Mouse (Mus musculus): ENCODE data around the gene Gm20388. TPM values are rescaled to one million over a fixed set of nuclear protein-coding genes. Genes with fewer than 3 reads are reported as not detected.

Gene Gm20388
- polyA plus RNA-seq, 1 experiment: 23.9 TPM

- TF ChIP-seq CTCF (IDR thresholded peaks at IDR 0.05; ENCODE audit: extremely low read depth, insufficient read depth, low read length): no peak
- TF ChIP-seq POLR2A (IDR thresholded peaks at IDR 0.05; ENCODE audit: extremely low read depth, insufficient read depth, low read length): no peak
- Histone ChIP-seq H3K4me1 (ENCODE audit: control insufficient read depth, insufficient read depth, low read length) (no peaks in the 10 kb centered on the region), H3K27ac (ENCODE audit: insufficient read depth, low read length) (no peak overlapping the region), H3K4me3 (ENCODE audit: insufficient read depth, low read length) (no peak overlapping the region)
Measured at GRCm38 (mm10) chr8:121843184-121843733, 1932.6 kb downstream of the Gm20388 start.

GRCm38 (mm10) chr8:121844765-121845164, 1934.1 kb downstream of the Gm20388 start:
- TF ChIP-seq CTCF (IDR thresholded peaks at IDR 0.05; ENCODE audit: extremely low read depth, insufficient read depth, low read length) (no peak), POLR2A (IDR thresholded peaks at IDR 0.05; ENCODE audit: extremely low read depth, insufficient read depth, low read length) (no peak)
- Histone ChIP-seq H3K27ac (ENCODE audit: insufficient read depth, low read length) (no peak overlapping the region), H3K4me1 (ENCODE audit: control insufficient read depth, insufficient read depth, low read length) (no peaks in the 10 kb centered on the region), H3K4me3 (ENCODE audit: insufficient read depth, low read length) (no peak overlapping the region)

DNA sequence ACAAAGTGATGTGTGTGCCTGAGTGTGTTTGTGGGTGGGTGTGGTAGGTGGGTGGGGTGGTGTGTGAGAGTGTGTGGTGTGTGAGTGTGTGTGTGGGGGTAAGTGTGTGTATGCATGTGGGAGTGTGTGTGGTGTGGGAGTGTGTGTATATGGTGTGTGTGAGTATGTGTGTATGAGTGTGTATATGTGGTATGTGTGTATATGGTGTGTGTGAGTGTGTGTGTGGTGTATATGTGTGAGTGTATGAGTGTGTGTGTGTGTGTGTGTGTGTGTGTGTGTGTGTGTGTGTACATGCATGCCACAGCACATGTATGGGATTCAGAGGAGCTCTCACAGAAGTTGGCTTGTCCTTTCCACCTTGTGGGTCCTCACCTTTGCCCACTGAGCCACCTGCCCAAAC, 1936.2 kb downstream of the Gm20388 start:
- Histone ChIP-seq H3K4me1 (ENCODE audit: control insufficient read depth, insufficient read depth, low read length) (no peaks in the 10 kb centered on the region), H3K4me3 (ENCODE audit: insufficient read depth, low read length) (no peak overlapping the region)
- TF ChIP-seq CTCF (IDR thresholded peaks at IDR 0.05; ENCODE audit: extremely low read depth, insufficient read depth, low read length) (no peak), POLR2A (IDR thresholded peaks at IDR 0.05; ENCODE audit: extremely low read depth, insufficient read depth, low read length) (no peak)

GRCm38 (mm10) chr8:121847261-121847822, 1936.7 kb downstream of the Gm20388 start:
- H3K27ac ChIP-seq (ENCODE audit: insufficient read depth, low read length): no peak overlapping the region
- TF ChIP-seq CTCF (IDR thresholded peaks at IDR 0.05; ENCODE audit: extremely low read depth, insufficient read depth, low read length) (no peak), POLR2A (IDR thresholded peaks at IDR 0.05; ENCODE audit: extremely low read depth, insufficient read depth, low read length) (no peak)
- no peaks in the 10 kb centered on the region for H3K4me1 ChIP-seq (ENCODE audit: control insufficient read depth, insufficient read depth, low read length)
- H3K4me3 ChIP-seq (ENCODE audit: insufficient read depth, low read length): no peak overlapping the region

More for the DNA sequence above, 1936.2 kb downstream of the Gm20388 start:
- H3K27ac ChIP-seq (ENCODE audit: insufficient read depth, low read length): no peak overlapping the region

DNA sequence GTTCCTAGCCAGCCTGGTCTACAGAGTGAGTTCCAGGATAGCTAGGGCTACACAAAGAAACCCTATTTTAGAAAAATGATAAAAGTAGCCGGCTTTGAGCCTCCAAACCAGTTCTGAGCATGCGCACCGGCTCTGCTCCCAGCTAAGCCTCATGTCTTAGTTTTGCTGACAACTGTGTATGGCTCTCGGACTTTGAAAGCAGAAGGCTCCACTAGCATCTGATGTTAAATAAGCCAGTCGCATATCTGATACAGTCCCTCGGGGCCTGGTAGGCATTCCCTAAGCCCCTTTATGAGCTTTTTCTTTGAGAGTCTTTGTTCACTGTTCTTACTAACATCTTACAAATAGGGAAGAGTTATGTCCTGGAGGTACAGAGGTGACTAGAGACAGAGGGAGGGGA, 1937.3 kb downstream of the Gm20388 start:
- Histone ChIP-seq H3K27ac (ENCODE audit: insufficient read depth, low read length) (no peak overlapping the region), H3K4me3 (ENCODE audit: insufficient read depth, low read length) (no peak overlapping the region), H3K4me1 (ENCODE audit: control insufficient read depth, insufficient read depth, low read length) (no peaks in the 10 kb centered on the region)
- no peak for TF ChIP-seq POLR2A (IDR thresholded peaks at IDR 0.05; ENCODE audit: extremely low read depth, insufficient read depth, low read length)
- TF ChIP-seq CTCF (IDR thresholded peaks at IDR 0.05; ENCODE audit: extremely low read depth, insufficient read depth, low read length): no peak

DNA sequence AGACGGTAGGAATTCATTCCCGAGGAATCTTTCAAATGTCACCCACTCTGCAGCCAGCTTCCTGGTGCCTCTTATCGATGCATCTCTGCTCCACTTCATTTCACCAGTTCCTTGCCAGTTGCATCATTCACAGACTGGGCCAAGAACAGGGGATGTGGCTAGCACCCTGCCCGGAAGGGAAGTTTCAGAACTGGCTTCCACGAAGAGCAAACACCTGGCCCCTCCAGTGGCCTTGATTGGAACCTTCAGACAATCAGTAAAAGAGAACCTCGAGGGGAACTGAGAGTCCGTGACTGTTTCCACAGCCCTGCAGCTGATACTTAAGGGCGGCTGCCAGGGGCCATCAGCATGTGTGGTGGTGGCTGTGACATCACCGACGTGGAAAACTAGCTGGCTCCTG, 1937.9 kb downstream of the Gm20388 start:
- Histone ChIP-seq H3K4me3 (ENCODE audit: insufficient read depth, low read length) (no peak overlapping the region), H3K4me1 (ENCODE audit: control insufficient read depth, insufficient read depth, low read length) (no peaks in the 10 kb centered on the region), H3K27ac (ENCODE audit: insufficient read depth, low read length) (no peak overlapping the region)
- TF ChIP-seq POLR2A (IDR thresholded peaks at IDR 0.05; ENCODE audit: extremely low read depth, insufficient read depth, low read length) (no peak), CTCF (IDR thresholded peaks at IDR 0.05; ENCODE audit: extremely low read depth, insufficient read depth, low read length) (no peak)

DNA sequence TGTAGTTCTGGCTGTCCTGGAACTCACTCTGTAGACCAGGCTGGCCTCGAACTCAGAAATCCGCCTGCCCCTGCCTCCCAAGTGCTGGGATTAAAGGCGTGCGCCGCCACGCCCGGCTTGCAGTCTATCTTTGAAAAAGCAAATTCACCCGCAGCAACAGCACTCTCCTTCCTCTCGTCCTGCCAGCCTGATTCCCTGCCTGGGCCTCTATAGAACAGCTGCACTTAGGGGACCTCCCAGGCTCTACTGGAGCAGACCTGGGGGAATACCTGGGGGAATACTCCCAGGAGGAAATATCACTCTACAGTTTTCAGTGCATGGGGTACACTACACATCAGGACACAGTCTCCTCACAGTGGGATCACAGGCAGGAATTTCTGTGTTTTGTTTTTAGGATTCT, 1938.7 kb downstream of the Gm20388 start:
- Histone ChIP-seq H3K27ac (ENCODE audit: insufficient read depth, low read length) (no peak overlapping the region), H3K4me3 (ENCODE audit: insufficient read depth, low read length) (no peak overlapping the region), H3K4me1 (ENCODE audit: control insufficient read depth, insufficient read depth, low read length) (no peaks in the 10 kb centered on the region)
- TF ChIP-seq POLR2A (IDR thresholded peaks at IDR 0.05; ENCODE audit: extremely low read depth, insufficient read depth, low read length): no peak
- no peak for TF ChIP-seq CTCF (IDR thresholded peaks at IDR 0.05; ENCODE audit: extremely low read depth, insufficient read depth, low read length)

DNA sequence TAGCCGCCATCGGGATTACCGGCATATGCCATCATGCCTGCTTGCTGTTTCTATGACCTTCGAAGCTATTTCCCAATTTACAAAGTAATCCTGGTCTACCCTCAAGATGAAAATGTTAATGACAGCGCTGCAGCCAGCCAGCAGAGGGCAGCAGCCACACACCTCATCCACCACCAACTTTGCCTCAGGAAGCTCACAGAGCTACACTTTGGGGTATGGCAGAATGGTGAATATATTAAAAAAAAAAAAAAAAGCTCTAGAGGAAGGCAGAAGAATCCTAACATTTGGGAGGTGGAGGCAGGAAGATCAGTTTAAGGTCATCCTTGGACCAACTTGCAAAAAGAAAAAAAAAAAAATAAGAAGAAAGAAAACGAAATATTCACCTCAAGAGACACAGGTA, 1939.4 kb downstream of the Gm20388 start:
- Histone ChIP-seq H3K4me3 (ENCODE audit: insufficient read depth, low read length) (no peak overlapping the region), H3K27ac (ENCODE audit: insufficient read depth, low read length) (no peak overlapping the region), H3K4me1 (ENCODE audit: control insufficient read depth, insufficient read depth, low read length) (no peaks in the 10 kb centered on the region)
- TF ChIP-seq CTCF (IDR thresholded peaks at IDR 0.05; ENCODE audit: extremely low read depth, insufficient read depth, low read length) (peak; percentile 93), POLR2A (IDR thresholded peaks at IDR 0.05; ENCODE audit: extremely low read depth, insufficient read depth, low read length) (no peak)

DNA sequence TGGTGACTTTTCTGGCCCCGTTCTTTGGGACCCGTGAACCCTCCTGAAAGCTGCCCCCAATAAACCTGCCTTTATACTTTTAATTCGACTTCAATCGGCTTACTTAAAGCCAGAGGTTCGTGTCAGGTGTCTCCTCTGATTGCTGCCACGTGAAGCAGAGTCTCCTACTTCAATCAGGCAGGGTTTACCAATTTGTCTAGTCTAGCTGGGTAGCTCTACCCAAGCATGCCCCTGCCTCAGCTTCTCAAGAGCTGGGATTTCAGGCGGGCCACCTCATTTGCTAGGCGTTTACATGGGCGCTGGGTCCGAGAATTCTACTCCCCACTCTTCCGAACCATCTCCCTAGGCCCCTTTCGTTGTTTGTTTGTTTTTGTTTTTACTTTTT, 1939.8 kb downstream of the Gm20388 start:
- TF ChIP-seq CTCF (IDR thresholded peaks at IDR 0.05; ENCODE audit: extremely low read depth, insufficient read depth, low read length): no peak
- TF ChIP-seq POLR2A (IDR thresholded peaks at IDR 0.05; ENCODE audit: extremely low read depth, insufficient read depth, low read length): no peak
- no peaks in the 10 kb centered on the region for H3K4me1 ChIP-seq (ENCODE audit: control insufficient read depth, insufficient read depth, low read length)
- no peak overlapping the region for H3K4me3 ChIP-seq (ENCODE audit: insufficient read depth, low read length)
- H3K27ac ChIP-seq (ENCODE audit: insufficient read depth, low read length): no peak overlapping the region

GRCm38 (mm10) chr8:121850821-121851470, 1940.3 kb downstream of the Gm20388 start:
- Histone ChIP-seq H3K27ac (ENCODE audit: insufficient read depth, low read length) (no peak overlapping the region), H3K4me1 (ENCODE audit: control insufficient read depth, insufficient read depth, low read length) (no peaks in the 10 kb centered on the region), H3K4me3 (ENCODE audit: insufficient read depth, low read length) (no peak overlapping the region)
- TF ChIP-seq POLR2A (IDR thresholded peaks at IDR 0.05; ENCODE audit: extremely low read depth, insufficient read depth, low read length) (0 out of 2 replicates have a peak, but pooled peaks have one; percentile 21), CTCF (IDR thresholded peaks at IDR 0.05; ENCODE audit: extremely low read depth, insufficient read depth, low read length) (peak; percentile 97)

Measured in cortical plate, adult 2 months (tissue).